Mouse (Mus musculus): ENCODE measurements at regions not wholly inside any gene's neighbourhood (a gene's known extent, or its start where the extent isn't known, plus 50 kb on each side); places are given as distances from the start of the nearest gene placed in this dataset.

GRCm38 (mm10) chr13:107578968-107579367 is 465.3 kb upstream of the Smim15 start:
- H3K4me1 ChIP-seq: no peaks in the 10 kb centered on the region
- 83% methylated on average over 6 of the region's 6 CpGs for WGBS
- 0 out of 2 replicates have a peak, but pooled peaks cover 4% of the 10 kb centered on the region for H3K27me3 ChIP-seq (ENCODE audit: poor library complexity, severe bottlenecking)

DNA sequence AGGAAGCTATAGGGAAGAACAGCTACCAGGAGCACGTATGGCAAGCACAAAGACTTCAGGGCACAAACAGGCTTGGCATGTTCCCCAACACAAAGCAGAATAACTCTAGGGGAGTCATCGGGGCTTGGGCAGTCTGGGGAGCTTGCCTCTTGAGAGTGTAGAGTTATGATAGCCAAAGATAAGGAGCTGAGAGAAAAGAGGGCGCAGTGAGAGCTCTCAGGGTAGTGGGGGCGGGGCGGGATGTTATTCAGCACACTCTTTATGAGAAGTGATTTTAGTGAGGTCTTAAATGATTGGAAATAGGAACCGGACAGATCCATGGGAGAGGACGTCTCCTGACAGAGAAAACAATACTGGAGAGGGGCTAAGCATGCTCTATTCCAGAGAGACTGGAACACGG is 466.4 kb upstream of the Smim15 start:
- Histone ChIP-seq H3K4me1 (no peaks in the 10 kb centered on the region), H3K4me3 (no peak overlapping the region), H3K36me3 (replicated peaks) (no peaks in the 10 kb centered on the region), H3K9me3 (no peaks in the 10 kb centered on the region), H3K27me3 (ENCODE audit: poor library complexity, severe bottlenecking) (0 out of 2 replicates have a peak, but pooled peaks cover 4% of the 10 kb centered on the region), H3K27ac (no peak overlapping the region)
- DNase-seq (ENCODE audit: extremely low spot score, low spot score): no peak
- WGBS: 85% methylated on average over 8 of the region's 8 CpGs

More at GRCm38 (mm10) chr13:107578968-107579367, 465.3 kb upstream of the Smim15 start:
- no peaks in the 10 kb centered on the region for H3K9me3 ChIP-seq
- DNase-seq (ENCODE audit: extremely low spot score, low spot score): no peak
- no peak overlapping the region for H3K27ac ChIP-seq
- no peak overlapping the region for H3K4me3 ChIP-seq
- H3K36me3 ChIP-seq (replicated peaks): no peaks in the 10 kb centered on the region

- WGBS: 86% methylated on average over 4 of the region's 4 CpGs
- Histone ChIP-seq H3K27ac (no peak overlapping the region), H3K27me3 (ENCODE audit: poor library complexity, severe bottlenecking) (0 out of 2 replicates have a peak, but pooled peaks cover 4% of the 10 kb centered on the region), H3K36me3 (replicated peaks) (no peaks in the 10 kb centered on the region), H3K4me1 (no peaks in the 10 kb centered on the region), H3K4me3 (no peak overlapping the region), H3K9me3 (no peaks in the 10 kb centered on the region)
- DNase-seq (ENCODE audit: extremely low spot score, low spot score): no peak
These were observed 467.0 kb upstream of the Smim15 start for GRCm38 (mm10) chr13:107577272-107577671.

DNA sequence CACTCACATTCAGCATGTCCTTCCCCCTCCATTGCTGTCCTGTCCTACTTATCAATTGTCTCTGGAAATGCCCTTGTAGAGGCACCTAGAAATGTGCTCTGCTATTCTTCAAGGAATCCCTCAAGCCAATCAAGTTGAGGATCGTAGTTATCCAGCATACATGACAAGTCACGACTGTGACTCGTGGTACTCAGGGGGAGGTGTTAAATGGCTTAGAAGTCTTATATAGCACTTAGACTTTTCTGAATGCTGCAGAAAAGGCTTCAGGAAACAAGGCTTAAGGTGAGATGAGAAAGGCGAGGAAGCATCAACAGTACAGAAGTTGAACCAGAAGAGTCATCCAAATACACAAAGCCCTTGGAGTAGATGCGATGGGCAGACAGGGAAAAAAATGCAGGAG is 467.5 kb upstream of the Smim15 start:
- Histone ChIP-seq H3K4me1 (no peaks in the 10 kb centered on the region), H3K9me3 (no peaks in the 10 kb centered on the region)
- no peak for DNase-seq (ENCODE audit: extremely low spot score, low spot score)

DNA sequence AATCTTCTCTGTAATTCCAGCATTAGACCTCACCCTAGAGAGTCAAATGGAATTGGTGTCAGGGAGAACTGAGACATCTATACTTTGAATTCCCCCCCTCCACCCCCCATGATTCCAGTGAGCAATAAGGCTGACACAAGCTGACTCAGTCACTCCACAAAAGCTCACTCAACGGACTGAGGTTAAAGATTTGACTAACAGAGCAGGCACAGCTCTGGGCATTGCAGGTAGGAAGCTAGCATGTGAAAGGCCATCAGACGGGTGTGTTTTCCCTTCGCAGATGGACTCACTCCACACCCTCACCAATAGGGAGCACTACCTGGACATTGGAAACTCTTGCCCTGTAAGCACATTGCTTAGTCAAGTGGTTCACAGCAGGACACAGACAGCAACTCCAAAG is 469.2 kb upstream of the Smim15 start:
- Histone ChIP-seq H3K4me1 (no peaks in the 10 kb centered on the region), H3K4me3 (no peak overlapping the region), H3K27ac (no peak overlapping the region), H3K27me3 (ENCODE audit: poor library complexity, severe bottlenecking) (0 out of 2 replicates have a peak, but pooled peaks cover 4% of the 10 kb centered on the region), H3K36me3 (replicated peaks) (no peaks in the 10 kb centered on the region), H3K9me3 (no peaks in the 10 kb centered on the region)
- DNase-seq (ENCODE audit: extremely low spot score, low spot score): no peak
- 88% methylated on average over 3 of the region's 3 CpGs for WGBS

More for the DNA sequence above, 467.5 kb upstream of the Smim15 start:
- Histone ChIP-seq H3K4me3 (no peak overlapping the region), H3K27me3 (ENCODE audit: poor library complexity, severe bottlenecking) (0 out of 2 replicates have a peak, but pooled peaks cover 4% of the 10 kb centered on the region), H3K36me3 (replicated peaks) (no peaks in the 10 kb centered on the region), H3K27ac (0 out of 2 replicates have a peak overlapping the region, but pooled peaks have one; percentile 3)
- 92% methylated on average over 5 of the region's 5 CpGs for WGBS

DNA sequence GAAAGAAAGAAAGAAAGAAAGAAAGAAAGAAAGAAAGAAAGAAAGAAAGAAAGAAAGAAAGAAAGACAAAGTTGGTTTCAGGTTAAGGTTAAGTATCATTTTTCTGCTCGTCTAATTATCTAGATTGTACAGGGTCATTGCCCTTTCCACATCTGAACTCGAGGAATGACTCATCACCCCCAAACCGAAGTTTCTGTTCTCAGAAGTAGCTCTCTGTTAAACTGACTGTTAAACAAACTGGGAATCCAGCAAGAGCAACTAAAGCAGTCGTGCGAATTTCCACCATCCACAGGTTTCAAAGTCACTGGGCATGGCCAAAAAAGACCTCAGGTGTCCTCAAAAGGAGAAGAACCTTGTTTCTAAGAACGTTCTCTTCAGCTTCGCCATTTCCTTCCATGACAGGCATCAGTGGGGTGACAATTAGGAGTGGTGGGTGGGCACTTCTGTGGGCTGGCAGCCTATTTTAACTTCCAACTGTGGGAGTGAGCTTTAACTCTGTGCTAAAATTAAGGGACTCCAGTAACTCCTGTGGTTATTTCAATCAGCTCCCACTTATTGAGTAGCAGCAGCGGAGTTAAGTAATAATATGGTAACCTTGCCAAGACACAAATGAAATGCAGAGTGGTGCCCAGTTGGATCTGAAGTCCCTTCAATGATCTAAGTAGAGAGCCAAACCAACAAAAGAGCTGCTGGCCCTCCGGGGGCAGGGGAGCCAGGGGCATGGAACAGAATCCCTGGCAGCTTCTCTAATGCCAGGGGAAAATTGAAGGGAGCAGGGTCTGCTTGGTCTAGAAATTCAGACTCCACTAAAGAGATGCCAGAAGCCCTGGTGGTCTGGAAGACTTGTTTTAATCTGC is 470.5 kb upstream of the Smim15 start:
- Histone ChIP-seq H3K4me1 (0 out of 2 replicates have a peak, but pooled peaks cover 3% of the 10 kb centered on the region), H3K27me3 (ENCODE audit: poor library complexity, severe bottlenecking) (0 out of 2 replicates have a peak, but pooled peaks cover 4% of the 10 kb centered on the region), H3K36me3 (replicated peaks) (no peaks in the 10 kb centered on the region), H3K9me3 (no peaks in the 10 kb centered on the region), H3K27ac (no peak overlapping the region), H3K4me3 (no peak overlapping the region)
- WGBS: 87% methylated on average over 9 of the region's 9 CpGs
- no peak for DNase-seq (ENCODE audit: extremely low spot score, low spot score)

- Histone ChIP-seq H3K27ac (no peak overlapping the region), H3K36me3 (replicated peaks) (no peaks in the 10 kb centered on the region), H3K4me3 (no peak overlapping the region), H3K27me3 (ENCODE audit: poor library complexity, severe bottlenecking) (0 out of 2 replicates have a peak, but pooled peaks cover 4% of the 10 kb centered on the region), H3K9me3 (no peaks in the 10 kb centered on the region), H3K4me1 (peaks cover 10% of the 10 kb centered on the region; the same call in 1 of the 2 replicates)
- no peak for DNase-seq (ENCODE audit: extremely low spot score, low spot score)
- WGBS: 85% methylated on average over 10 of the region's 10 CpGs
These were observed 472.7 kb upstream of the Smim15 start for GRCm38 (mm10) chr13:107571539-107571938.

- H3K9me3 ChIP-seq: no peaks in the 10 kb centered on the region
These were observed 474.8 kb upstream of the Smim15 start for GRCm38 (mm10) chr13:107569477-107569876.

GRCm38 (mm10) chr13:107568701-107569121 is 475.5 kb upstream of the Smim15 start:
- DNase-seq (ENCODE audit: extremely low spot score, low spot score): no peak
- H3K4me3 ChIP-seq: no peak overlapping the region
- peaks cover 10% of the 10 kb centered on the region; the same call in 1 of the 2 replicates for H3K4me1 ChIP-seq
- no peak overlapping the region for H3K27ac ChIP-seq
- no peaks in the 10 kb centered on the region for H3K36me3 ChIP-seq (replicated peaks)
- 77% methylated on average over 7 of the region's 7 CpGs for WGBS
- no peaks in the 10 kb centered on the region for H3K27me3 ChIP-seq (ENCODE audit: poor library complexity, severe bottlenecking)
- H3K9me3 ChIP-seq: no peaks in the 10 kb centered on the region

More at GRCm38 (mm10) chr13:107569477-107569876, 474.8 kb upstream of the Smim15 start:
- WGBS: 89% methylated on average over 2 of the region's 2 CpGs
- Histone ChIP-seq H3K27ac (no peak overlapping the region), H3K4me3 (no peak overlapping the region), H3K4me1 (peaks cover 10% of the 10 kb centered on the region; the same call in 1 of the 2 replicates), H3K27me3 (ENCODE audit: poor library complexity, severe bottlenecking) (0 out of 2 replicates have a peak, but pooled peaks cover 3% of the 10 kb centered on the region), H3K36me3 (replicated peaks) (no peaks in the 10 kb centered on the region)
- DNase-seq (ENCODE audit: extremely low spot score, low spot score): no peak

GRCm38 (mm10) chr13:107562463-107562862 is 481.8 kb upstream of the Smim15 start:
- WGBS: 82% methylated on average over 1 of the region's 1 CpGs
- H3K4me1 ChIP-seq: no peaks in the 10 kb centered on the region
- no peaks in the 10 kb centered on the region for H3K27me3 ChIP-seq (ENCODE audit: poor library complexity, severe bottlenecking)
- no peak overlapping the region for H3K4me3 ChIP-seq
- no peaks in the 10 kb centered on the region for H3K36me3 ChIP-seq (replicated peaks)
- no peak for DNase-seq (ENCODE audit: extremely low spot score, low spot score)
- no peaks in the 10 kb centered on the region for H3K9me3 ChIP-seq
- H3K27ac ChIP-seq: no peak overlapping the region

DNA sequence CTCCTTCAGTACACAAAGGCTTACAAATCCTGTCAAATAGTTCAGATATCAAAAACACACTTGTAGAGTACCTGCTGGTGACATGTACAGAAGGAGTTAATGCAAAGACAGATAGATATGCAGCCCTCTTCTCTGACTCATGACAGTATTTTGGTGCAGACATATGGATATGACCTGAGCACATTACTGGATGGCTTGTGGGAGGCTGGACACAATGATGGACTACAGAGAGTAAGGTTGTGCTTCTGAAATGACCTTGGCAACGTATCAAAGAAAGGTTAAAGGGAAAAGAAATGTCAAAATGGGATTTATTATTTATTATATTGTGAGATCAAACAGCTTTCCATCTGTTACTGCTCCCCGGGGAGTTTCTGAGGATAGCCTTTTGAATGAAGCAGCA is 482.7 kb upstream of the Smim15 start:
- Histone ChIP-seq H3K36me3 (replicated peaks) (no peaks in the 10 kb centered on the region), H3K27me3 (ENCODE audit: poor library complexity, severe bottlenecking) (no peaks in the 10 kb centered on the region), H3K4me1 (no peaks in the 10 kb centered on the region), H3K27ac (no peak overlapping the region), H3K4me3 (no peak overlapping the region), H3K9me3 (no peaks in the 10 kb centered on the region)
- 93% methylated on average over 2 of the region's 2 CpGs for WGBS
- no peak for DNase-seq (ENCODE audit: extremely low spot score, low spot score)

DNA sequence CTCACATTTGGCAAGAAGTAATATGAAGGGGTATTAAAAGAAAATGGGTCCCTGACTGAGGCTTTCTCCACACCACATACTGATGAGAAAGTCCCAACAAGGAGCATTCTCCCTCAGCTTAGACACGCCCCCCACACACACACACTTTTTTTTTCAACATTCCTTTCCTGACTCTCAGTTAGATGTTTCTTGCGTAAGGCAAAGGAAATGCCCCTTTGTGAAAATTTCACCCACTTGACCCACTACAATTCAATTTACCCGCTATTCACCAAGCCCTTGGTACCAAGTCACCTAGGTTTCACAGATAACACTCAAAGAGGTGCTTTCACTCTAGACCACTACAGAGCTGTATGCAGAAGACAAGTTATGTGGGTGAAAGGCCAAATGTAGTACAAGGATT is 488.3 kb upstream of the Smim15 start:
- no peaks in the 10 kb centered on the region for H3K27me3 ChIP-seq (ENCODE audit: poor library complexity, severe bottlenecking)
- peaks cover 3% of the 10 kb centered on the region; the same call in 1 of the 2 replicates for H3K4me1 ChIP-seq
- WGBS: 80% methylated on average over 3 of the region's 3 CpGs
- DNase-seq (ENCODE audit: extremely low spot score, low spot score): no peak
- no peak overlapping the region for H3K4me3 ChIP-seq
- H3K36me3 ChIP-seq (replicated peaks): no peaks in the 10 kb centered on the region
- H3K9me3 ChIP-seq: no peaks in the 10 kb centered on the region
- H3K27ac ChIP-seq: no peak overlapping the region

DNA sequence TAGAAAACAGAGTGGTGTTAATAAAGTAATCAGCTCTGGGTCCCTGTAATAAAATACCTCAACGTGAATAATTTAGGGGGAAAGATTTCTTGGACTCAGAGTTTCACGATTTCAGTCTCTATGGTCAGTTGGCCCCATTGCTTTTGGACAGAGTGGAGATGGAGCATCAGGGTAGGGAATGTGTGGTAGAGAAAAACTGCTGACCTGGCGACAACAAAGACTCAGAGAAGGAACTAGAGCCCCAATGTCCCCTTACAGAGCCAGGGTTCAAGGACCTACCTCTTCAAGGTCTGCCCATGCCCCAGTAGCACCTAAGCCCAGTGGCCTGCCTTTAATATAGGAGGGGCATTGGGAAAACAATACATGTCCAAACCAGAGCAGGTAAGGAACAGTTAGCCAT is 490.2 kb upstream of the Smim15 start:
- no peaks in the 10 kb centered on the region for H3K9me3 ChIP-seq
- no peak for DNase-seq (ENCODE audit: extremely low spot score, low spot score)
- 81% methylated on average over 3 of the region's 3 CpGs for WGBS
- no peak overlapping the region for H3K4me3 ChIP-seq
- H3K27me3 ChIP-seq (ENCODE audit: poor library complexity, severe bottlenecking): no peaks in the 10 kb centered on the region
- H3K27ac ChIP-seq: no peak overlapping the region
- no peaks in the 10 kb centered on the region for H3K36me3 ChIP-seq (replicated peaks)
- peaks cover 3% of the 10 kb centered on the region; the same call in 1 of the 2 replicates for H3K4me1 ChIP-seq

Measured in forebrain, embryonic 10.5 days (tissue).